Mouse (Mus musculus): ENCODE data around the gene Jup. TPM values are rescaled to one million over a fixed set of nuclear protein-coding genes. Genes with fewer than 3 reads are reported as not detected.

The Jup gene
- polyA plus RNA-seq (2012; rRNA removed; ENCODE audit: low replicate concordance) = 369 and 374 TPM in 2 replicates

GRCm38 (mm10) chr11:100397600-100398389 lies at the start of gene Jup:
Gene Jup (minus strand): TSS chr11:100397763.

GRCm38 (mm10) chr11:100441797-100442196 lies 44.2 kb upstream of the Jup start, which contains the start of the genes Nt5c3b and Klhl10:
Gene Nt5c3b (minus strand): TSS chr11:100441808.
Gene Klhl10 (plus strand): TSS chr11:100441917.

DNA sequence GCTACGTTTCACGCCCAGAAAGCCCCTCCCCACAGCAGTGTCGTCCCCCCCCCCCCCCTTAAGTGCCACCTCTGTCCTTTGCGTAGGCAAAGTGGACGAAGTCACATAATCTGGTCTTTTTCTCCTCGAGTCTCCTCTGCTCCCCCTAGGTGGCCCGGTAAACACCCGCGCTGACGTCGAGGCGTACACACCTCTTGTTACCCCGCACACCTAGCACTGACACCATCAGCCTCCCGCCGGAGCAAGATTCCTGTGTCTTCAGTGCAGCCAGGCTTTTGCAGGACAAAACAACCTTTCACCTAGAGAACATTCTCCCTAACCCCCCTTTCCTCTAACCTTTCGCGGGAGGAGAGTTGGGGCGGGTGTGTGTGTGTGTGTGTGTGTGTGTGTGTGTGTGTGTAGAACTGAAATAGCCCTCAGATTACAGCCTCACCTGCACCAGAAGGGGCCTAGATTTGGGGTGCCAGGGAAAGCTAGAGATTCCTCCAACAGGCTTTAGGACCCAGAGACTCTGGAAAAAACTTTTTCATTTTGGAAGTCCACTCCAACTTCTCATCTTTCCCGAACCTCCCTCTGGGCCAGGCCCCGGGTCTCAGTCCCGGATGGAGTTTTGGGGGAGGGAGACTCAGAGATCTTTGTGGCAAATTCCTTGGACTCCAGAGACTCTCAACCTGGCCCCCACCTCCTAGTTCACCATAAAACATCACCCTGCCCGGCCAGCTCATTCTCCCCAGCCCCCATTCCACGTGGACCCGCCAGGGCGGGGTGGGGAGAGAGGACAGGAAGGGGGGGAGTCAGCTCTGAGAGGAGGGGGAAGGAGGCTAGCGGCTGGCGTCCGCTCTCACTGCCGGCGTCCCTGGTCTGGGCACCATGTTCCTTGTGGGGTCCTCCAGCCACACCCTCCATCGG lies 17.6 kb upstream of the Jup start, which contains the start of gene Fkbp10:
Gene Fkbp10 (plus strand): TSS at position 784 of the 909 bp plus-strand sequence.

GRCm38 (mm10) chr11:100414021-100414913 lies 16.7 kb upstream of the Jup start, which contains the start of gene P3h4:
Gene P3h4 (minus strand): TSS chr11:100414836.

DNA sequence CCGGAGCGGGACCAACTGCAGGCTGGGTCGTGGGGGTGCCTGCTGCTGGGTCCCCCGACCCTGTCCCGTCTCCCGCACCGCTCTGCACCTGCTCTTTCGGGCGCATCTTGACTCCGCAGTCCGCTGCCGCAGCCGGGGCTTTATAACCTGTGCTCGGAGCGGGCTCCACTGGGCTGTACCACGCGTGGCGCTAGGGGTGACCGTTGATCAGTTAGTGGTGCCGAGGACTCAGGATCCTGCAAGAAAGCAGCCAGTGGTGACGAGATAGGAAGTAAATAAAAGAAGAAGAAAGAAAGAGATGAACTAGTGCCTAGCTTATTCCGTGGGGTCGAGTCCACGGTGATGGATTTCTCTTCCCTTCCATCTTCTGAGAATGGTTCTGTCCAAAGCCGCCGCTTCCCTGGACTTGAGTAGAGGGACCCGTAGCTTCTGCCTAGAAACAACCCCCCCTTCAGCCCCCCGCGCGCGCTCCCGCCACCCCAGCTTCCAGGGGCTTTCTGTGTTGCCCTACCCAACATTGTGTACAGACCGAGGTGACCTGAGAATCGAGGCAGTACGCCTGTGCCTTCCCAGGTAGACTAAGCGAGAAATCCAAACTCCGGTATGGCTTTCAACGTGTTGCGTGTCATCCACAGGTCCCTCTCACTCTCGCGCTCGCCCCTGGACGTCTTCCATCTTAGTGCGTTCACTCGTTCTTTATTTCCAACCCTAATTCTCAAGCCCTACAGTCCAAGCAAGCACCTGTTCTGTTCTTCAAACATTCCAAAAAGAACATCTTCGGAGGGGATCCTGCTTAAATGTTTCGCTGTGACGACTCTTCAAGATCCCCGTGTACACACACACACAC lies 41.4 kb downstream of the Jup start, which contains the start of gene Hap1:
Gene Hap1 (minus strand): TSS at position 157 of the 847 bp plus-strand sequence.

GRCm38 (mm10) chr11:100333944-100334457 lies 63.6 kb downstream of the Jup start, which contains the start of gene Gast:
Gene Gast (plus strand): TSS chr11:100334407.

GRCm38 (mm10) chr11:100319492-100320171 lies 77.9 kb downstream of the Jup start, which contains the start of gene Eif1:
Gene Eif1 (plus strand): TSS chr11:100319885.

Other genes with a start within 250 kb of the Jup start
- 1,125 and 1,286 TPM in 2 replicates for gene Krt19, start 249.1 kb downstream of the Jup start, polyA plus RNA-seq (2012; rRNA removed; ENCODE audit: low replicate concordance)
- gene Krt9, start 204.5 kb downstream of the Jup start, polyA plus RNA-seq (2012; rRNA removed; ENCODE audit: low replicate concordance) = not detected in 2 replicates
- gene Krt14, start 190.2 kb downstream of the Jup start, polyA plus RNA-seq (2012; rRNA removed; ENCODE audit: low replicate concordance) = 0.05 and 0.34 TPM in 2 replicates
- not detected in 2 replicates for gene Krt16, start 148.9 kb downstream of the Jup start, polyA plus RNA-seq (2012; rRNA removed; ENCODE audit: low replicate concordance)
- 0.13 and 0.21 TPM in 2 replicates for gene Krt17, start 136.7 kb downstream of the Jup start, polyA plus RNA-seq (2012; rRNA removed; ENCODE audit: low replicate concordance)
- gene Krt42, start 127.9 kb downstream of the Jup start, polyA plus RNA-seq (2012; rRNA removed; ENCODE audit: low replicate concordance) = not detected in 2 replicates
- gene Eif1, start 77.9 kb downstream of the Jup start, polyA plus RNA-seq (2012; rRNA removed; ENCODE audit: low replicate concordance) = 94.6 and 104 TPM in 2 replicates
- gene Gast, start 63.4 kb downstream of the Jup start, polyA plus RNA-seq (2012; rRNA removed; ENCODE audit: low replicate concordance) = 1.2 and 240 TPM in 2 replicates
- gene Hap1, start 41.6 kb downstream of the Jup start, polyA plus RNA-seq (2012; rRNA removed; ENCODE audit: low replicate concordance) = 3.5 and 3.6 TPM in 2 replicates
- gene P3h4, start 17.1 kb upstream of the Jup start, polyA plus RNA-seq (2012; rRNA removed; ENCODE audit: low replicate concordance) = 10.5 and 15.2 TPM in 2 replicates
- 10.9 and 14.3 TPM in 2 replicates for gene Fkbp10, start 17.9 kb upstream of the Jup start, polyA plus RNA-seq (2012; rRNA removed; ENCODE audit: low replicate concordance)
- 5.7 and 20.7 TPM in 2 replicates for gene Nt5c3b, start 44.0 kb upstream of the Jup start, polyA plus RNA-seq (2012; rRNA removed; ENCODE audit: low replicate concordance)
- not detected in 2 replicates for gene Klhl10, start 44.2 kb upstream of the Jup start, polyA plus RNA-seq (2012; rRNA removed; ENCODE audit: low replicate concordance)
- gene Klhl11, start 75.0 kb upstream of the Jup start, polyA plus RNA-seq (2012; rRNA removed; ENCODE audit: low replicate concordance) = 0.66 and 1.8 TPM in 2 replicates
- gene Acly, start 130.2 kb upstream of the Jup start, polyA plus RNA-seq (2012; rRNA removed; ENCODE audit: low replicate concordance) = 14.8 and 19.5 TPM in 2 replicates
- gene Ttc25, start 147.8 kb upstream of the Jup start, polyA plus RNA-seq (2012; rRNA removed; ENCODE audit: low replicate concordance) = 0.02 and 0.09 TPM in 2 replicates
- gene Cnp, start 177.1 kb upstream of the Jup start, polyA plus RNA-seq (2012; rRNA removed; ENCODE audit: low replicate concordance) = 13.1 and 17.8 TPM in 2 replicates
- 88.6 and 104 TPM in 2 replicates for gene Nkiras2, start 221.5 kb upstream of the Jup start, polyA plus RNA-seq (2012; rRNA removed; ENCODE audit: low replicate concordance)
- 11.8 and 12.7 TPM in 2 replicates for gene Dnajc7, start 222.4 kb upstream of the Jup start, polyA plus RNA-seq (2012; rRNA removed; ENCODE audit: low replicate concordance)